Mouse (Mus musculus) right cerebral cortex, adult 18-20 months (tissue): ENCODE measurements around the gene Gm9747.

Source experiments
- DNase-seq: peaks from one replicate; pipeline ENCODE4 v3.0.0; 2022; ENCODE audit warnings: mixed read lengths

Gm9747 gene

DNA sequence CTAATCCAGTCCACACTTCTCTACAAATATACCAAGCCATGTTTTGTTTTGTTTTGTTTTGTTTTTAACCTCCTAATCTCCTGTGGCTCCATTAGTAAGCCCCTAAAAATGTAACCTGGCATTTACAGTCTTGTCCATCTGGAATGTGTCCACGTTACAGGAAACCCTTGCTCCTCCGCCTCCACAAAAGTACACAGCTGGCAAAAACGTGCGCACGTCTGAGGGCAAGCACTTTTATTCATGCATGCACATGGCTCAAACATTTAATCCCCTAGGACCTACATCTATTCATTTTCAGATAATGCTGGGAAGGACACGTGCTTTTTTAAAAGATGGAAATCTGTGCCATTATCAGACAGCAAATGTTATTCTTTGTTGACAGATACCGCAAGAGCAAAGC is 25.4 kb downstream of the Gm9747 start:
- DNase-seq, result no peak

GRCm38 (mm10) chr1:82260055-82260454 is 27.1 kb downstream of the Gm9747 start:
- no peak for DNase-seq

GRCm38 (mm10) chr1:82261053-82261618 is 28.2 kb downstream of the Gm9747 start:
- DNase-seq, result peak; percentile 12

DNA sequence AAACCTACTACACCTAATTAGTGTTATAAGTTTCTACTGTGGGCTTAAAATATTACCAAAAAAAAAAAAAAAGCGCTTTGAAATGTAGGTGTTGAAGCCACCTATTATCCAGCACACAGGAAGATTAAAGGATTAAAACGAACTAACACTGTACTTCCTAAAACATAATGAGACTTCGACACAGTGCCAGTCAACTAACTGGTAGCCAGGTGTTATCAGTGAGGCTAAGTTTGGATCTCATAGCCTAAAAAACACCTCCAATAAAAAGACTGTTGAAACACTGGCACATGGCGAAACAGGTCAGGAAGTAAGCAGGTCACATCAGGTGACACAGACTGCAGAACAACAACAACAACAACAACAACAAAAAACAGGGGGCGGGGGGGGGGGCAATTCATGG is 28.7 kb downstream of the Gm9747 start:
- no peak for DNase-seq

GRCm38 (mm10) chr1:82262331-82262730 is 29.4 kb downstream of the Gm9747 start:
- no peak for DNase-seq

- DNase-seq, result no peak
These were observed 34.6 kb downstream of the Gm9747 start for GRCm38 (mm10) chr1:82267547-82267946.

GRCm38 (mm10) chr1:82272231-82272630 is 39.3 kb downstream of the Gm9747 start:
- no peak for DNase-seq

GRCm38 (mm10) chr1:82273529-82273928 is 40.6 kb downstream of the Gm9747 start:
- DNase-seq, result no peak

GRCm38 (mm10) chr1:82274361-82274760 is 41.4 kb downstream of the Gm9747 start:
- no peak for DNase-seq

DNA sequence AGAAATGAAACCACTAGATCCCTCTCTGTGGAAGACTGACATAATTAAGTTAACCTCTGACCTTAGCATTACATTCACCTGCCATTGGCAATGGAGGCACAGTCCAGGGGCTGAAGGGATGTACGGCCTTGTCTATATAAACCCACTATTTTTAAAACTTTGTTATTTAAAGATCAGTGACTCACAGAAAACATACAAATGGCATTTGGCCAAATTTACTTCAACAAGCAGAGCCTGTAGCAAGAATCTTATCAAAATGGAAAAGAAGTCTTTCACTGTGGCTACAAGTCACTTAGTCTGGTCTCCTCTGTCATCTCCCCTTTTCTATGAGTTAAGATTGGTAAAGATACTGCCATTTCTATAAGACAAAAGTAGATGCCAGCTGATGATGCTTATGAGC is 46.9 kb downstream of the Gm9747 start:
- DNase-seq, result no peak

DNA sequence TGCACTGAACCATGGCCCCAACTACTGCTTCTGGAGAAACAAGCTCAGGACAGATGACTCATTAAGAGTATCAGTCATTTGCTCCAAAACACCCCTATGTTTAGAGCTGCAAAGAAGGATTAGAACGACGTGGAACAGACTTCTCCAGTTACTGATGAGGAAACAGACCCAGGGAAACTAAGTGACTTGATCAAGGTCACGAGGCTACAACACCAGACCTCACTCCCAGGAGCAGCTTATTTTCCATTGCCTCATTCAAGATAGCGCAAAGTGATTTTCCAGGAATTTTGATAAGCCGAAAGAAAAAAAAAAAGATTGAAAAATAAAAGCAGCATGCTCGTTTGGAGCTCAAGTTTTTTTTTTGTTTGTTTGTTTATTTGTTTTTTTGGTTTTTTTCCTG is 48.9 kb downstream of the Gm9747 start:
- no peak for DNase-seq

DNA sequence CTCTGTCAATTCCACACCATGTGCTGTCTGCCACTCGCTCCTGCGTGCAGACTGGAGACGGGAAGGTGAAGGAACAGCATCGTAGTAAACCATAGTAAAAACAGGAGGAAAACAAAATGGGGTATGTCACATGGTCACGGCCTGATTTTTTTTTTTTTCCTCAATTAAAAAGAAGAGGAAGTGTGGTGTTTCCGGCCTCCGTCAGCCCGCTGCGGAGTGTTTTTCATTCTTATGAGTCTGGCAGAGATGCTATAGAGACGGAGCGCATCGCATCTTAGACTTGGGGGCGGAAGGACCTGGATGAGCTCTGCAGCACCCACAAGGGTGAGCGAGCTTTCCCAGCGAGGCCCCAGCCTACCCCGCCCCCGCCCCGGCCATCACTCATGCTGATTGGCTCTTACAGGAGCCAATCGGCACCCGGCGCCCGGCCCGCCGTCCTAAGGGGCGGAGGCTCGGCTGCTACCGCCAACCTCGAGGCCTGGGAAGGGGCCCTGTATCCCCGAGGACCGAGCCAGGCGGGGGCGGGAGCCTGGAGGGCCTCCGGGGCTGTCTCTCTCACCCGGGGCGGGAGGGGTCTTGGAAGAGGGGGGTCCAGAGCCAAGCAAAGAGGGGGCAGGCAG is 50.2 kb downstream of the Gm9747 start:
- DNase-seq, result peak; percentile 91

- DNase-seq, result no peak
These were observed 51.0 kb downstream of the Gm9747 start for GRCm38 (mm10) chr1:82283901-82284301.

DNA sequence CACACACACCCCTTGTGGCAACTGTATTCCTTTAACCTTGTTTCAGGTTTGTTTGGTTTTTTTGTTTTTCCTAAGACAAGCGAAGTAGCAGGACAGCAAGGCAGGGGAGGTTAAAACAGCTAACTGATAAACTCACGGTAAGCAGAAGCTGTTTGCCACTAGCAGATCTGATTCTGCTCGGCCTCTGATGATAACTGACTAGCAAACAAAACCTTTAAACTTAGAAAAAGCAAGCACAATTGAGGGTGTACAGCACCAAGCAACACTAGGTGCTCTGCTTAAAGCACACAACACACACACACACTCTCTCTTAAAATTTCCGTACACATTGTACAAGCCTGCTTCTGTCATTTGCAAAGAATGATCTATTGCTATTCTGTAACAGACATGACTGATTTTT is 51.5 kb downstream of the Gm9747 start:
- DNase-seq, result no peak
